Mouse (Mus musculus) lung, embryonic 14.5 days (tissue): ENCODE measurements around the gene Myh3. TPM values are rescaled to one million over a fixed set of nuclear protein-coding genes. Genes with fewer than 3 reads are reported as not detected.
A peak's percentile ranks its signal among the peaks of the same experiment; 100 is the strongest.

Experiments used
- ATAC-seq: fragments of 200-750 bp; cut with Nextera tagmentation; 2 replicates; pipeline ENCODE4 v1.8.0; 2017; ENCODE audit warnings: mild to moderate bottlenecking, moderate TSS enrichment, moderate library complexity; ENCODE audit not compliant: insufficient read depth
- DNase-seq: peaks from one replicate; pipeline ENCODE4 v3.0.0-alpha.2; 2015
- H3K27ac ChIP-seq: fragments of 300-500 bp; sonication (generic); 2 replicates; pipeline ENCODE4 v1.5.1; 2014; ENCODE audit warnings: low read depth, mild to moderate bottlenecking, moderate library complexity
- H3K27me3 ChIP-seq: fragments of 300-500 bp; sonication (generic); 2 replicates; pipeline ENCODE4 v1.6.1; 2014; ENCODE audit warnings: low read length, control low read depth; ENCODE audit not compliant: insufficient read depth
- H3K36me3 ChIP-seq: fragments of 300-500 bp; sonication (generic); 2 replicates; pipeline ENCODE4 v1.6.1; 2014; ENCODE audit warnings: control low read depth; ENCODE audit not compliant: insufficient read depth
- H3K4me1 ChIP-seq: fragments of 300-500 bp; sonication (generic); 2 replicates; pipeline ENCODE4 v1.6.1; 2014; ENCODE audit warnings: antibody characterized with exemption, control low read depth; ENCODE audit not compliant: insufficient read depth
- H3K4me2 ChIP-seq: fragments of 300-500 bp; sonication (generic); 2 replicates; pipeline ENCODE4 v1.6.1; 2014; ENCODE audit warnings: mild to moderate bottlenecking
- H3K4me3 ChIP-seq: fragments of 300-500 bp; sonication (generic); 2 replicates; pipeline ENCODE4 v1.5.1; 2014; ENCODE audit warnings: low read depth, low read length
- H3K9ac ChIP-seq: fragments of 300-500 bp; sonication (generic); 2 replicates; pipeline ENCODE4 v1.6.1; 2014
- H3K9me3 ChIP-seq: fragments of 300-500 bp; sonication (generic); 2 replicates; pipeline ENCODE4 v1.6.1; 2016; ENCODE audit warnings: low read depth, low read length, control low read depth
- CTCF ChIP-seq: IDR thresholded peaks from 2 replicates; pipeline ENCODE4 v1.5.1; 2016; ENCODE audit warnings: antibody characterized with exemption, low read depth
- WGBS: fragments of 180-500 bp; shearing (Covaris S2); extraction: QIAGEN DNeasy Blood & Tissue Kit; methylation state at CpG from one replicate; pipeline ENCODE4 v1.1.7; 2014; 5-methylcytosine and 5-hydroxymethylcytosine counted together
- polyA plus RNA-seq: library from polyadenylated mRNA; unstranded; fragments of >200 nt; fragmentation: Nextera tagmentation; extraction: Ambion mirVana; gene quantifications from 2 replicates; pipeline ENCODE4 v1.2.1, GENCODE M21; 2014

Myh3 gene
- polyA plus RNA-seq, 1 experiment from 2014 or later: 0.17 TPM

- H3K27me3 ChIP-seq: no peaks in the 10 kb centered on the region
- H3K4me2 ChIP-seq: no peak overlapping the region
- H3K9ac ChIP-seq: no peak overlapping the region
- H3K9me3 ChIP-seq: no peaks in the 10 kb centered on the region
- peaks cover 35% of the 10 kb centered on the region; the same call in 1 of the 2 replicates for H3K36me3 ChIP-seq
- no peak for TF ChIP-seq CTCF
- H3K4me1 ChIP-seq: no peaks in the 10 kb centered on the region
- no peak overlapping the region for H3K4me3 ChIP-seq
- WGBS: 89% methylated on average over 6 of the region's 6 CpGs
- ATAC-seq (no peak), DNase-seq (no peak)
- no peak overlapping the region for H3K27ac ChIP-seq
These were observed 37.6 kb upstream of the Myh3 start for GRCm38 (mm10) chr11:67040483-67040882.

GRCm38 (mm10) chr11:67043007-67043406 is 35.1 kb upstream of the Myh3 start:
- no peak for TF ChIP-seq CTCF
- peaks cover 29% of the 10 kb centered on the region; the same call in 1 of the 2 replicates for H3K36me3 ChIP-seq
- no peaks in the 10 kb centered on the region for H3K9me3 ChIP-seq
- no peak overlapping the region for H3K9ac ChIP-seq
- no peak for DNase-seq
- ATAC-seq: no peak
- H3K4me3 ChIP-seq: no peak overlapping the region
- H3K27ac ChIP-seq: no peak overlapping the region
- no peak overlapping the region for H3K4me2 ChIP-seq
- no peaks in the 10 kb centered on the region for H3K27me3 ChIP-seq
- WGBS: 48% methylated on average over 8 of the region's 8 CpGs
- H3K4me1 ChIP-seq: no peaks in the 10 kb centered on the region

- 54% methylated on average over 6 of the region's 6 CpGs for WGBS
- Histone ChIP-seq H3K4me2 (no peak overlapping the region), H3K9me3 (no peaks in the 10 kb centered on the region), H3K4me1 (no peaks in the 10 kb centered on the region), H3K27ac (no peak overlapping the region), H3K36me3 (peaks cover 11% of the 10 kb centered on the region; the same call in 1 of the 2 replicates), H3K9ac (no peak overlapping the region), H3K27me3 (no peaks in the 10 kb centered on the region), H3K4me3 (no peak overlapping the region)
- ATAC-seq (no peak), DNase-seq (no peak)
- TF ChIP-seq CTCF: no peak
These were observed 33.1 kb upstream of the Myh3 start for GRCm38 (mm10) chr11:67044959-67045358.

- Histone ChIP-seq H3K27ac (no peak overlapping the region), H3K9ac (no peak overlapping the region), H3K4me3 (no peak overlapping the region), H3K27me3 (no peaks in the 10 kb centered on the region), H3K36me3 (no peaks in the 10 kb centered on the region; the same call in 1 of the 2 replicates), H3K4me2 (no peak overlapping the region), H3K4me1 (no peaks in the 10 kb centered on the region), H3K9me3 (no peaks in the 10 kb centered on the region)
- DNase-seq: no peak
- ATAC-seq: no peak
- WGBS: 92% methylated on average over 5 of the region's 5 CpGs
- TF ChIP-seq CTCF: no peak
These were observed 30.9 kb upstream of the Myh3 start for GRCm38 (mm10) chr11:67047199-67047598.

GRCm38 (mm10) chr11:67048496-67048895 is 29.6 kb upstream of the Myh3 start:
- whole genome bisulfite sequencing: 83% methylated on average over 8 of the region's 8 CpGs
- H3K4me1 ChIP-seq: no peaks in the 10 kb centered on the region; the same call in 1 of the 2 replicates
- DNase-seq (no peak), ATAC-seq (no peak)
- H3K36me3 ChIP-seq: no peaks in the 10 kb centered on the region; the same call in 1 of the 2 replicates
- no peak for TF ChIP-seq CTCF
- H3K27ac ChIP-seq: no peak overlapping the region
- no peak overlapping the region for H3K4me2 ChIP-seq
- no peak overlapping the region for H3K4me3 ChIP-seq
- no peak overlapping the region for H3K9ac ChIP-seq
- no peaks in the 10 kb centered on the region for H3K27me3 ChIP-seq
- H3K9me3 ChIP-seq: no peaks in the 10 kb centered on the region

GRCm38 (mm10) chr11:67049256-67049655 is 28.8 kb upstream of the Myh3 start:
- Histone ChIP-seq H3K4me3 (no peak overlapping the region), H3K9ac (no peak overlapping the region), H3K36me3 (no peaks in the 10 kb centered on the region; the same call in 1 of the 2 replicates), H3K27ac (no peak overlapping the region), H3K27me3 (no peaks in the 10 kb centered on the region), H3K4me1 (no peaks in the 10 kb centered on the region; the same call in 1 of the 2 replicates), H3K9me3 (no peaks in the 10 kb centered on the region), H3K4me2 (no peak overlapping the region)
- ATAC-seq: no peak
- DNase-seq: no peak
- peak; percentile 27; the same call in 1 of the 2 replicates for TF ChIP-seq CTCF
- WGBS: 85% methylated on average over 3 of the region's 3 CpGs

- no peaks in the 10 kb centered on the region for H3K27me3 ChIP-seq
- peak overlapping the region; percentile 59 for H3K9ac ChIP-seq
- peaks cover 21% of the 10 kb centered on the region for H3K36me3 ChIP-seq
- H3K9me3 ChIP-seq: no peaks in the 10 kb centered on the region
- no peak for TF ChIP-seq CTCF
- peak overlapping the region; percentile 67 for H3K4me2 ChIP-seq
- WGBS: 8% methylated on average over 16 of the region's 16 CpGs
- H3K27ac ChIP-seq: peak overlapping the region; percentile 75
- peak overlapping the region; percentile 60 for H3K4me3 ChIP-seq
- peak; percentile 43; the same call in 1 of the 2 replicates for ATAC-seq
- H3K4me1 ChIP-seq: no peaks in the 10 kb centered on the region; the same call in 1 of the 2 replicates
- no peak for DNase-seq
These were observed 26.3 kb upstream of the Myh3 start for GRCm38 (mm10) chr11:67051676-67052320.
